In the genomic region with DNA sequence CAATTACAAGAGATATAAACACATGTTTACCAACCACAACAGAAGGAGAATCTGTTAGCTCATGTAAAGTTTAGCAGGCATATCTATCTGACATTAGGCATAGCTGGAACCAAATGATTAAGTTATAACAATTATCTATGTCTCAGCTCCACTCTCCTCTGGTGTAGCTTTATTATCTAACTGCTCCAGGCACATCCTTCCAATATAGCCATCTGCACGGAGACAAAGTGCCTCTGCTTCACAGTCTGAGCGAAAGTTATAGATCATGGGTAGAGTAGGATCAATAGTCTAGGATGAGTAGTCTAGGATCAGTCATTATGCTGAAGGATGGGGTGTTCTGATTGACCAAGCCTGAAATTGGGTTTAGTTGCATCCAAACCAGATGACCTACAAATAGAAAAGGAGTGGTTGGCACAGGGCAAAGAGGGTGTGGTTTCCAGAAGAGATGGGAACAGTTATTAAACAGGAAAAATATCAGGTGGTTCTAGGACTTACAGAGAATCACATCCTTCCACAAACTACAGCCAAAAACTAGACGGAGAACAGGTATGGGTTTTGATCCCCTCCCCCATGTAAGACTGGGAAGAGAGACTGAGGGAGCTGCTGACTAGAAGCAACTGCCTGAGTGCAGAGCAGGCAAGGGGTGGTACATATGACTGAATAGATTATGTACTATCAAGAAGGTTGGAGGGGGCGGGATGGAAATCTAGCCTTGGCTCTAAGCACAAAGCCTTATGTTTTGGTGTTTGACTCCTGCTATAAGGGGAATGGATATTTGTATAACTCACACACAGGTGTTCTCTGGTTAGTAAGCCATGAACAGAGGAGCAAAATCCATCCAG, we compare ENCODE assay signal across 24 mouse cellular contexts. TPM values are rescaled to one million over a fixed set of nuclear protein-coding genes. Genes with fewer than 3 reads are reported as not detected.
A peak's percentile ranks its signal among the peaks of the same experiment; 100 is the strongest.
DNase-seq lines count a peak whose midpoint lies in the region; ATAC-seq and TF ChIP-seq lines count a peak whose summit lies in the region.
"Had no signal": no experiment of that assay in that cellular context is flagged by ENCODE, and none has a peak within 500 bp of the region (broad histone marks: within the 10 kb centered on the region; RNA-seq: fewer than 3 reads in every experiment).

No protein-coding gene starts in this region.

- peak overlapping the region in 1 of 2 experiments; percentile 26; a peak in 1 of 4 replicates for H3K4me3 ChIP-seq in MEL (ENCODE audit: control insufficient read depth in 1 of 2, insufficient read depth in 1 of 2, low read depth in 2 of 2, low read length in 2 of 2)
- no peak overlapping the region; the same call in 1 of the 2 replicates for H3K4me3 ChIP-seq in liver, embryonic 11.5 days (ENCODE audit: low read depth, low read length)
- H3K4me3 ChIP-seq: heart, adult 2 months; layer of hippocampus, adult 2 months; limb, embryonic 15.5 days; megakaryocyte, embryonic 14.5 days had no signal

- peak overlapping the region; percentile 48 for H3K4me2 ChIP-seq in liver, embryonic 11.5 days
- H3K4me2 ChIP-seq: hindbrain, embryonic 14.5 days; limb, embryonic 15.5 days had no signal

- ATAC-seq in liver, embryonic 11.5 days (replicated peaks; ENCODE audit: low FRiP score), result peak; percentile 97
- ATAC-seq in megakaryocyte progenitor cell, adult 5-6 weeks (replicated peaks; ENCODE audit: poor library complexity), result peak; percentile 98
- ATAC-seq: Patski had no signal

- TF ChIP-seq EP300 in MEL (IDR thresholded peaks at IDR 0.05; ENCODE audit: low read depth in 1 of 2, low read length in 2 of 2), result peak; percentile 82 to 92

- TF ChIP-seq RAD21 in MEL (IDR thresholded peaks at IDR 0.05; ENCODE audit: low read depth, low read length), result no peak

- 59% methylated on average over 4 of the region's 4 CpGs for WGBS in liver, embryonic 11.5 days

- no peaks in the 10 kb centered on the region for H3K79me2 ChIP-seq in MEL (ENCODE audit: control insufficient read depth, insufficient read depth, low read length, poor library complexity)

- H3K9ac ChIP-seq in MEL (ENCODE audit: control insufficient read depth, low read depth, low read length, poor library complexity, severe bottlenecking), result no peak overlapping the region
- H3K9ac ChIP-seq in liver, embryonic 11.5 days (ENCODE audit: low read depth, low read length), result no peak overlapping the region
- H3K9ac ChIP-seq: hindbrain, embryonic 14.5 days; limb, embryonic 15.5 days had no signal

- H3K9me3 ChIP-seq in MEL (replicated peaks; ENCODE audit: insufficient read depth, low read length), result no peaks in the 10 kb centered on the region
- no peaks in the 10 kb centered on the region for H3K9me3 ChIP-seq in liver, embryonic 11.5 days (ENCODE audit: control insufficient read depth, low read length)
- H3K9me3 ChIP-seq: limb, embryonic 15.5 days; megakaryocyte, embryonic 14.5 days had no signal

- TF ChIP-seq POLR2A in MEL (IDR thresholded peaks at IDR 0.05; ENCODE audit: control insufficient read depth in 1 of 2, insufficient read depth in 1 of 2, low read depth in 1 of 2, low read length in 2 of 2, poor library complexity in 1 of 2), result no peak

- H3K27me3 ChIP-seq in MEL (ENCODE audit: control insufficient read depth in 1 of 2, insufficient read depth in 2 of 2, low read length in 2 of 2), result no peaks in the 10 kb centered on the region; a peak in 1 of 4 replicates
- H3K27me3 ChIP-seq in liver, embryonic 11.5 days (replicated peaks; ENCODE audit: control insufficient read depth, insufficient read depth, low read length), result no peaks in the 10 kb centered on the region
- H3K27me3 ChIP-seq: limb, embryonic 15.5 days; Patski had no signal

- TF ChIP-seq CTCF in MEL (IDR thresholded peaks at IDR 0.05 in 2 of 3, conservative IDR thresholded peaks at IDR 0.05 in 1 of 3; ENCODE audit: control insufficient read depth in 1 of 3, insufficient read depth in 1 of 3, low read depth in 2 of 3, low read length in 3 of 3, poor library complexity in 1 of 3, severe bottlenecking in 1 of 3), result no peak

- DNase-seq in MEL (ENCODE audit: low read depth, low spot score), result peak; percentile 50
- peak; percentile 76 for DNase-seq in c-Kit-positive CD71-positive TER-119-positive erythroid progenitor cells, embryonic 14.5 days (ENCODE audit: low spot score)
- DNase-seq in liver, embryonic 11.5 days (ENCODE audit: low spot score), result no peak
- DNase-seq in layer of hippocampus, postnatal 25 days (ENCODE audit: extremely low spot score in 1 of 2, low spot score in 1 of 2), result no peak
- DNase-seq in ovary, postnatal 36 days (ENCODE audit: low spot score), result no peak
- DNase-seq in layer of hippocampus, adult 11-12 months (ENCODE audit: low spot score), result no peak
- DNase-seq: adrenal gland, adult 8-10 months; cerebellum, adult 11 months; cerebellum, postnatal 10 days; embryo, embryonic 11 days; gastrocnemius, postnatal 25 days; heart, adult 2 months; heart, postnatal 36 days; kidney, adult 2 months; kidney, postnatal 10 days; lung, postnatal 10 days; retina, postnatal 1 day; right cerebral cortex, postnatal 4 days had no signal

- no peak overlapping the region for H3K27ac ChIP-seq in MEL (ENCODE audit: control insufficient read depth, low read depth, low read length)
- H3K27ac ChIP-seq in liver, embryonic 11.5 days (ENCODE audit: low read depth, low read length), result peak overlapping the region; percentile 65; the same call in 1 of the 2 replicates
- H3K27ac ChIP-seq: heart, adult 2 months; hindbrain, embryonic 14.5 days; layer of hippocampus, adult 2 months; limb, embryonic 15.5 days had no signal

- H3K36me3 ChIP-seq in MEL (ENCODE audit: control insufficient read depth in 1 of 2, insufficient read depth in 2 of 2, low read length in 2 of 2), result peaks cover 0 to 13% of the 10 kb centered on the region in 2 experiments; a peak in 2 of 4 replicates
- no peaks in the 10 kb centered on the region for H3K36me3 ChIP-seq in liver, embryonic 11.5 days (ENCODE audit: control insufficient read depth, insufficient read depth, low read length)
- H3K36me3 ChIP-seq: limb, embryonic 15.5 days had no signal

- peaks cover 7 to 15% of the 10 kb centered on the region in 2 experiments for H3K4me1 ChIP-seq in MEL (ENCODE audit: control insufficient read depth in 1 of 2, insufficient read depth in 2 of 2, low read length in 2 of 2)
- peaks cover 4% of the 10 kb centered on the region; the same call in 1 of the 2 replicates for H3K4me1 ChIP-seq in liver, embryonic 11.5 days (replicated peaks; ENCODE audit: control insufficient read depth, insufficient read depth, low read length)
- H3K4me1 ChIP-seq: limb, embryonic 15.5 days; megakaryocyte, embryonic 14.5 days had no signal

TF ChIP-seq in MEL, 35 proteins besides CTCF, POLR2A, EP300 and RAD21:
- TF ChIP-seq TAL1 (IDR thresholded peaks at IDR 0.05; ENCODE audit: low read length), result peak; percentile 83
- TF ChIP-seq ZMIZ1 (IDR thresholded peaks at IDR 0.05; ENCODE audit: low read depth, low read length), result no peak
- TF ChIP-seq TBP (IDR thresholded peaks at IDR 0.05; ENCODE audit: low read depth, low read length), result no peak
- TF ChIP-seq USF1 (IDR thresholded peaks at IDR 0.05; ENCODE audit: low read depth, low read length), result no peak
- TF ChIP-seq SIN3A (IDR thresholded peaks at IDR 0.05; ENCODE audit: low read length), result peak; percentile 25; the same call in 1 of the 2 replicates
- peak; percentile 69 for TF ChIP-seq ETS1 (IDR thresholded peaks at IDR 0.05; ENCODE audit: low read depth, low read length)
- no peak; the same call in 1 of the 2 replicates for TF ChIP-seq RCOR1 (IDR thresholded peaks at IDR 0.05; ENCODE audit: low read depth, low read length)
- peak; percentile 95 for TF ChIP-seq TCF12 (IDR thresholded peaks at IDR 0.05; ENCODE audit: low read depth, low read length)
- peak; percentile 80 for TF ChIP-seq GATA1 (IDR thresholded peaks at IDR 0.05; ENCODE audit: low read depth, low read length)
- no peak for TF ChIP-seq USF2 (IDR thresholded peaks at IDR 0.05; ENCODE audit: borderline replicate concordance in 1 of 2, insufficient read depth in 1 of 2, low read depth in 1 of 2, low read length in 2 of 2)

RNA-seq across cellular contexts. Expression of a gene that starts 39.6 kb away (rescaled TPM):
- 24.2 and 27.7 TPM in 2 replicates for total RNA-seq in MEL (2012; rRNA removed)
- polyA plus RNA-seq in MEL (2012; ENCODE audit: insufficient read depth in 1 of 2, insufficient read length in 2 of 2, low read depth in 1 of 2, low replicate concordance in 2 of 2, missing spikeins in 1 of 2), result 100 to 1,000 TPM in 1 of 2 experiments, 10 to 100 TPM in 1; 72.7 to 883 TPM
- 41.3 and 45.0 TPM in 2 replicates for polyA plus RNA-seq in liver, embryonic 11.5 days (2014; fragmentation: Nextera tagmentation; extraction: Ambion mirVana)
- total RNA-seq in megakaryocyte progenitor cell, adult 5-6 weeks (2015), result 122 and 166 TPM in 2 replicates
- total RNA-seq in megakaryocyte progenitor cell, adult 5-6 weeks (2017), result 98.6 and 103 TPM in 2 replicates
- 100 to 1,000 TPM in 1 of 2 experiments, 10 to 100 TPM in 1; 99.5 to 136 TPM for total RNA-seq in layer of hippocampus, postnatal 25 days (2021)

Comparison
In these comparisons a context has a peak if more than half of its experiments do, and no peak if none do; other contexts are left out.
1. DNase-seq: peak in MEL (single experiment) and c-Kit-positive CD71-positive TER-119-positive erythroid progenitor cells, embryonic 14.5 days (single experiment); none in liver, embryonic 11.5 days (single experiment), layer of hippocampus, postnatal 25 days (0 of 2), ovary, postnatal 36 days (single experiment) and layer of hippocampus, adult 11-12 months (single experiment).